Mouse (Mus musculus) right cerebral cortex, postnatal 25 days (tissue): Measurements from ENCODE around the gene Chst10.

Experiments used
- DNase-seq: peaks from one replicate; pipeline ENCODE4 v3.0.0; 2022

Gene Chst10

GRCm38 (mm10) chr1:38897431-38898248 lies at the start of gene Chst10:
Gene Chst10 (minus strand): TSS chr1:38898161.
- DNase-seq, result peak; percentile 88

GRCm38 (mm10) chr1:38939608-38940007 lies 41.6 kb upstream of the Chst10 start:
- no peak for DNase-seq

GRCm38 (mm10) chr1:38938849-38939248 lies 40.9 kb upstream of the Chst10 start, which contains the start of gene Nms:
Gene Nms (plus strand): TSS chr1:38939149.
- no peak for DNase-seq

- DNase-seq, result no peak
Measured at GRCm38 (mm10) chr1:38936780-38937179, 38.8 kb upstream of the Chst10 start.

- DNase-seq, result no peak
Measured at GRCm38 (mm10) chr1:38934668-38935067, 36.7 kb upstream of the Chst10 start.

GRCm38 (mm10) chr1:38930767-38931166 lies 32.8 kb upstream of the Chst10 start:
- peak; percentile 28 for DNase-seq

GRCm38 (mm10) chr1:38929468-38929867 lies 31.5 kb upstream of the Chst10 start:
- peak; percentile 31 for DNase-seq

- no peak for DNase-seq
Measured at GRCm38 (mm10) chr1:38928996-38929395, 31.0 kb upstream of the Chst10 start.

- DNase-seq, result no peak
Measured at GRCm38 (mm10) chr1:38903985-38904384, 6.0 kb upstream of the Chst10 start.

- DNase-seq, result no peak
Measured at GRCm38 (mm10) chr1:38902571-38902970, 4.6 kb upstream of the Chst10 start.

- DNase-seq, result no peak
Measured at GRCm38 (mm10) chr1:38893081-38893480, 4.9 kb downstream of the Chst10 start.

GRCm38 (mm10) chr1:38891444-38891843 lies 6.5 kb downstream of the Chst10 start:
- no peak for DNase-seq

GRCm38 (mm10) chr1:38888803-38889202 lies 9.2 kb downstream of the Chst10 start:
- DNase-seq, result no peak

- no peak for DNase-seq
Measured at GRCm38 (mm10) chr1:38887011-38887410, 10.9 kb downstream of the Chst10 start.

- no peak for DNase-seq
Measured at GRCm38 (mm10) chr1:38886602-38887001, 11.4 kb downstream of the Chst10 start.

GRCm38 (mm10) chr1:38885956-38886355 lies 12.0 kb downstream of the Chst10 start:
- DNase-seq, result no peak

- DNase-seq, result no peak
Measured at GRCm38 (mm10) chr1:38883766-38884165, 14.2 kb downstream of the Chst10 start.

GRCm38 (mm10) chr1:38882746-38883145 lies 15.2 kb downstream of the Chst10 start:
- no peak for DNase-seq

- DNase-seq, result no peak
Measured at GRCm38 (mm10) chr1:38881366-38881765, 16.6 kb downstream of the Chst10 start.

GRCm38 (mm10) chr1:38876671-38877382 lies 21.1 kb downstream of the Chst10 start:
- no peak for DNase-seq

GRCm38 (mm10) chr1:38873911-38874310 lies 24.1 kb downstream of the Chst10 start:
- no peak for DNase-seq

- no peak for DNase-seq
Measured at GRCm38 (mm10) chr1:38871834-38872233, 26.1 kb downstream of the Chst10 start.

- DNase-seq, result no peak
Measured at GRCm38 (mm10) chr1:38869398-38870195, 28.4 kb downstream of the Chst10 start.
